Mouse (Mus musculus): ENCODE measurements around the gene Apbb1ip.

The Apbb1ip gene

GRCm38 (mm10) chr2:22776568-22777230 lies 2.8 kb downstream of the Apbb1ip start:
- no peak for DNase-seq

GRCm38 (mm10) chr2:22777757-22778156 lies 3.9 kb downstream of the Apbb1ip start:
- DNase-seq = no peak

- DNase-seq = no peak
Observed at GRCm38 (mm10) chr2:22780884-22781283, 7.0 kb downstream of the Apbb1ip start.

GRCm38 (mm10) chr2:22781387-22782009 lies 7.6 kb downstream of the Apbb1ip start:
- DNase-seq = no peak

GRCm38 (mm10) chr2:22782057-22782456 lies 8.2 kb downstream of the Apbb1ip start:
- DNase-seq = no peak

GRCm38 (mm10) chr2:22783137-22783638 lies 9.3 kb downstream of the Apbb1ip start:
- no peak for DNase-seq

- peak; percentile 13 for DNase-seq
Observed at GRCm38 (mm10) chr2:22784186-22784585, 10.3 kb downstream of the Apbb1ip start.

- DNase-seq = no peak
Observed at GRCm38 (mm10) chr2:22784771-22785170, 10.9 kb downstream of the Apbb1ip start.

GRCm38 (mm10) chr2:22788658-22789057 lies 14.8 kb downstream of the Apbb1ip start:
- no peak for DNase-seq

GRCm38 (mm10) chr2:22789576-22789975 lies 15.7 kb downstream of the Apbb1ip start:
- DNase-seq = no peak

GRCm38 (mm10) chr2:22790435-22790834 lies 16.5 kb downstream of the Apbb1ip start:
- DNase-seq = no peak

- no peak for DNase-seq
Observed at GRCm38 (mm10) chr2:22795087-22795486, 21.2 kb downstream of the Apbb1ip start.

- no peak for DNase-seq
Observed at GRCm38 (mm10) chr2:22796487-22796886, 22.6 kb downstream of the Apbb1ip start.

GRCm38 (mm10) chr2:22799430-22800041 lies 25.6 kb downstream of the Apbb1ip start:
- DNase-seq = no peak

GRCm38 (mm10) chr2:22805589-22805988 lies 31.7 kb downstream of the Apbb1ip start:
- DNase-seq = no peak

GRCm38 (mm10) chr2:22806576-22806975 lies 32.7 kb downstream of the Apbb1ip start:
- no peak for DNase-seq

- DNase-seq = no peak
Observed at GRCm38 (mm10) chr2:22807312-22807711, 33.4 kb downstream of the Apbb1ip start.

- peak; percentile 26 for DNase-seq
Observed at GRCm38 (mm10) chr2:22810851-22811250, 37.0 kb downstream of the Apbb1ip start.

GRCm38 (mm10) chr2:22811466-22811865 lies 37.6 kb downstream of the Apbb1ip start:
- DNase-seq = no peak

- DNase-seq = no peak
Observed at GRCm38 (mm10) chr2:22813921-22814320, 40.0 kb downstream of the Apbb1ip start.

GRCm38 (mm10) chr2:22815674-22816073 lies 41.8 kb downstream of the Apbb1ip start:
- DNase-seq = no peak

GRCm38 (mm10) chr2:22816231-22816630 lies 42.3 kb downstream of the Apbb1ip start:
- DNase-seq = no peak

GRCm38 (mm10) chr2:22822293-22822692 lies 48.4 kb downstream of the Apbb1ip start:
- DNase-seq = no peak

GRCm38 (mm10) chr2:22845514-22845913 lies 71.6 kb downstream of the Apbb1ip start:
- DNase-seq = no peak
